Mouse (Mus musculus): ENCODE measurements around the gene Ehmt2.
A peak's percentile ranks its signal among the peaks of the same experiment; 100 is the strongest.
"Not testable (repeated sequence)": the region's sequence is repeated elsewhere in the genome, so short reads cannot be mapped to it uniquely, and the experiment has no call there.

Ehmt2 gene

GRCm38 (mm10) chr17:34891377-34891776, 6.9 kb upstream of the Ehmt2 start:
- DNase-seq (ENCODE audit: low read depth, low spot score) = no peak

DNA sequence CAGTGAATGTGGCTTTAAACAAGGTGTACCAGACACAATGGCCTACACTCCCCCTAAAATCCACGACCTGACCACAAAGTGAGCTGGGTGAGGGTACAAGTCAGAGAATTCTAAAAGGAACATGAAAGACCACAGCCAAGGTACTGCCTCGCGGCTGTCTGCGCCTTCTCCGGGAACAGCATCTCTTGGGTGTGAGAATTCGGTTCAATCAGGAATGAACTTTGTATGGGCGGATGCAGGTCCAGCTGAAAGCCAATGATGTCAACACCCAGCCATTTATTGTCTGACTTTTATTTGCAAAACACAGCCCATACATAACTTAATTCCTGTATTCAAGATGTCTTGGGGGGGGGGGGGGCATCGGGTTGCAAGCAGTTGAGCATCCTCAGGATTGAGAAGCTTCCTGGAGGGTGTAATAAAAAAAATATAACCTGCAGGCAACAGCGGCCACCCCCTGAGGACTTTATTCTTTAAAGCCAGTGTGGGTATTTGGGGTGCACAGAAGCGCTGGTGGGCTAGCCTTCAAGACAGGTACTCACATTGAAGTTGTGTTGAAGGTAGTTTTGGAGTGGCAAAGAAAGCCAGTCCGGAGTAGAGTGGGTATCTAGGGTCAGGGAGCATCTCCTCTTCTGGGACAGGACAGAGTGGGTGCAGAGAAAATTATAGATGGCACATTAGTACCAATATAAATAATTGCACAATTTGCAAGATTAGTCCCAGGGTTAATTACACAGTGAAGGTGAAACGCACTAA, 5.0 kb upstream of the Ehmt2 start:
- no peak for DNase-seq (ENCODE audit: low read depth, low spot score)

- DNase-seq (ENCODE audit: low read depth, low spot score) = peak; percentile 96
Measured at GRCm38 (mm10) chr17:34894074-34894597, 4.1 kb upstream of the Ehmt2 start.

DNA sequence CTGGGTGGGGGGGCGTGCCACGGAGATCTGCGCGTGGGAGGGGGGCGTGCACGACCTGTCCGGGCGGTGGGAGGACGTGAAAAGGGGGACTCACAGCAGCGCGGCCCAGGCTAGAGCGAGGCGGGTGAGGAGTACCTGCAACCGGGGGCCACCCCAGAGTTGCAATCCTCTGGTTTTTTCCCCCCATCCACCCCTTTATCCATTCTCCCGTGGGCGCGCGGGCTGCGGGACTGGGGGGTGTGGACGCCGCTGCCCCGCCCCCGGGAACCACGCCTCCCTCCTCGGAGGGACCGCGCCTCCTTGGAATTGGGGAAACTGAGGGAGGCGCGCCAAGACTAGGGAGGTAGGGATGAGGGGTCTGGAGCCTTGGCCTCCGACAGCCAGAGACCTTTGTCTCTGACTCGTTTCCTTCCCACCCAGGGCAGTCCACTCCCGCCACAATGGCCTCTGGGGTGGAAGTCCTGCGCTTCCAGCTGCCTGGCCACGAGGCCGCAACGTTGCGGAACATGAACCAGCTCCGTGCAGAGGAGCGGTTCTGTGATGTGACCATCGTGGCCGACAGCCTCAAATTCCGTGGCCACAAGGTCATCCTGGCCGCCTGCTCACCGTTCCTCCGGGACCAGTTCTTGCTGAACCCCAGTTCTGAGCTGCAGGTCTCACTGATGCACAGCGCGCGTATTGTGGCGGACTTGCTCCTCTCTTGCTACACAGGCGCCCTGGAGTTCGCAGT, 3.3 kb upstream of the Ehmt2 start:
- no peak for DNase-seq (ENCODE audit: low read depth, low spot score)

DNA sequence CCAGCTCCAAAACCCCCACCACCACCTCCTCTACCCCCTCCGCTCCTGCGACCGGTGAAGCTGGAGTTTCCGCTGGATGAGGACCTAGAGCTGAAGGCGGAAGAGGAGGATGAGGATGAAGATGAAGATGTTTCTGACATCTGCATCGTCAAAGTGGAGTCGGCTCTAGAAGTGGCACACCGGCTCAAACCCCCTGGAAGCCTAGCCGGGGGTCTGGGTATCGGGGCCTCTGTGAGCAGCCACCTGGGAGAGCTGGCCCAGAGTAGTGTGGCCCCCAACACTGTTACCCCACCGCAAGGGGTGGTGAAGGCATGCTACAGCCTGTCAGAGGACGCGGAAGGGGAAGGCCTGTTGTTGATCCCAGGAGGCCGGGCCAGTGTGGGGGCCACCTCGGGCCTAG, 2.5 kb upstream of the Ehmt2 start:
- DNase-seq (ENCODE audit: low read depth, low spot score) = no peak

DNA sequence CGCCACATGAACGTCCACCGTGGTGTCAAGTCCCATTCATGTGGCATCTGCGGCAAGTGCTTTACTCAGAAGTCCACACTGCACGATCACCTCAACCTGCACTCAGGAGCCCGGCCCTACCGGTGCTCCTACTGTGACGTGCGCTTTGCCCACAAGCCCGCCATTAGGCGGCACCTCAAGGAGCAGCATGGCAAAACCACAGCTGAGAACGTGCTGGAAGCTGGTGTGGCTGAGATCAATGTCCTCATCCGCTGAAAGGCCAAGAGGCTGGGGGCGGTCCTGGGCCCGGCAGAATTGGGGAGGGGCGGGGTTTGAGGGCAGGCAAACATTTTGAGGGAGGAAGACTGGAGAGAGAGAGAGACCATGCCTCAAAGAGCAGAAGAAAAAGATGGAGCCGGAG, 1.9 kb upstream of the Ehmt2 start:
- DNase-seq (ENCODE audit: low read depth, low spot score) = no peak

DNA sequence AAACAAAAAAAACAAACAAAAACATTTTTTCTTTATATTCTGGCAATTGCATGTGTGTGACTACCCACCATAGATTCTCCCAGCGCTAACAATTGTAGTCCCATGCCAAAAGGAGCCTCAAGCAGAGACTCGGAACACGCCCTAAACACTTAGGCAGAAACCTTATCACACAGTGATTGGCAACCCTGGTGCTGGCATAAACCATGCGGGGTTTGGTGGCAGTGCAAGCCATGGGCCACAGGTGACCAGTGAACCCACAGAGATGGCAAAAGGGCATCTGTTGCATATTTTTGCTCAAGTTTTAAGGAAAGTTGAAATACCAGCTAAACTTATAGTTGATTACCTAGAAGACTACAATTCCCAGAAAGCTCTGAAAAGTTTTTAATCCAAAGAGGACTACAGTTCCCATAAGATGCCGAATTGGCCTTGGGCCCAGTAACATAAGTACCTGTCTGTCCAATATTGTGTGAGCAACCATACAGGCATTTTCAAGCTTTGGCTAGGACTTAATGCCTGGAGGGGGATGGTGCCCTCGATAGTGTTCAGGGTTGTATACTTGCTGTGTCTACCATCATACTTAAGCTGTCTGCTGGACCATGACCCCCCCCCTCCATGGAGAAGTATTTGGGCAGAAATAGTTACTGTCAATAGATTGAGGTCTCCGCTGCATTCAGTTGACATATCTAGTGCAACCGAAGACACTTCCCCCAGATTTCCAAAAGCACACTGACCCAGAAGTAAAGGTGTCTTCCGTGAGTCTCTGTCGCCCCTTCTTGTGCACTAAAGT, 703 bp upstream of the Ehmt2 start:
- no peak for DNase-seq (ENCODE audit: low read depth, low spot score)

GRCm38 (mm10) chr17:34898706-34899052, 410 bp downstream of the Ehmt2 start:
- no peak for DNase-seq (ENCODE audit: low read depth, low spot score)

GRCm38 (mm10) chr17:34899053-34899889, 1.0 kb downstream of the Ehmt2 start:
- DNase-seq (ENCODE audit: low read depth, low spot score) = no peak

GRCm38 (mm10) chr17:34899890-34900243, 1.6 kb downstream of the Ehmt2 start:
- no peak for DNase-seq (ENCODE audit: low read depth, low spot score)

DNA sequence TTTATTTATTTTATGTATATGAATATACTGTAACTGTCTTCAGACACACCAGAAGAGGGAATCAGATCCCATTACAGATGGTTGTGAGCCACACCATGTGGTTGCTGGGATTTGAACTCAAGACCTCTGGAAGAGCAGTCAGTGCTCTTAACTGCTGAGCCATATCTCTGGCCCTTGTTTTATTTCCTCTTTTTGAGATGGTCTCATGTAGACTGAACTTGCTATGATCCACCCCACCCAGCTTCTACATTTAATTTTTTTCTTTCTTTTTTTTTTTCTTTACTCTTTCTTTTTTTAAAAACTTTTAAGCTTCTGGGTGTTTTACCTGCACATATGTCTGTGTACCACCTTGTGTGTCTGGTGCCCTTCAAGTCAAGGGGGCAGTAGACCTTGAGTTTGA, 2.6 kb downstream of the Ehmt2 start:
- DNase-seq (ENCODE audit: low read depth, low spot score) = not testable (repeated sequence)

DNA sequence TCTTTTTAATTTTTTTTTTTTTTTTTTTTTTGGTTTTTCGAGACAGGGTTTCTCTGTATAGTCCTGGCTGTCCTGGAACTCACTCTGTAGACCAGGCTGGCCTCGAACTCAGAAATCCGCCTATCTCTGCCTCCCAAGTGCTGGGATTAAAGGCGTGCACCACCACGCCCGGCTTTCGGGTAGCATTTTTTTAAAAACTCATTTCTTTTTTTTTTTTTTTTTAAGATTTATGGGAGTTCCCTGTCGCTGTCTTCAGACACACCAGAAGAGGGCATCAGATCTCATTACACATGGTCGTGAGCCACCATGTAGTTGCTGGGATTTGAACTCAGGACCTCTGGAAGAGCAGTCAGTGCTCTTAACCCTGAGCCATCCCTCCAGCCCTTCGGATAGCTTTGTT, 3.7 kb downstream of the Ehmt2 start:
- not testable (repeated sequence) for DNase-seq (ENCODE audit: low read depth, low spot score)

- no peak for DNase-seq (ENCODE audit: low read depth, low spot score)
Measured at GRCm38 (mm10) chr17:34902895-34903294, 4.6 kb downstream of the Ehmt2 start.

DNA sequence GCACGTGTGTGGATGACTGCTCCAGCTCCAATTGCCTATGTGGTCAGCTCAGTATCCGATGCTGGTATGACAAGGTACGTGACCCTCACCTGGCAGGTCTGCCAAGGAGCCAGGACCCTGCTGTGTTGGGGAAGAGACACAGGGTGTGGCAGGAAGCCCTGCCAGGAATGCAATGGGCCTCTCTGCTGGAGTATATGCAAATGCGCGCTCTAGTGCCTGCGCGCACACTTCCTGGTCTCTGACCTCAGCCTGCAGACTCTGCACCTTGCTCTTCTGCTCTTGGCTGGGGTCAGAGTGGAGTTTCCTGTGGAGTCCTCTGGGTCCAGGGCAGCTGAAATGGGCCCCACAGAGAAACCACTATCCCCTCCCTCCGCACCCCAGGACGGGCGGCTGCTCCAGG, 12.7 kb downstream of the Ehmt2 start:
- DNase-seq (ENCODE audit: low read depth, low spot score) = no peak

DNA sequence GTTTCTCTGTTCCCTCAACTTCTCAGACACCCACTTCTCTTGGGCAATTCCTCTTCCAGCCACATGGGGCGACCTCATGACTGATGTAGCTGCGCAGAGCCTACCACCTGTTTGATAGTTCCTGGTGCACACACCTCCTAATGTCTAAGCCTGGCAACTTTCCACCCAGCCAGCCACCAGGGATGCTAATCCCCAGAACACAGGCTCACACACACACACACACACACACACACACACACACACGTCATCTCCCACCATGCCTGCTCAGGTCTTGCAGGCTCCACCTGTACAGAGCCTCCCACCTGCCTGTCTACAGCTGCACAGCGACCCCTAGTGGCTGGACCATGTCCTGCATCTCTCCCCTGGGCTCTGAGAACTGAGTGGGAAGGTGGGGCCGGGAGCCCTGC, 13.7 kb downstream of the Ehmt2 start:
- no peak for DNase-seq (ENCODE audit: low read depth, low spot score)

DNA sequence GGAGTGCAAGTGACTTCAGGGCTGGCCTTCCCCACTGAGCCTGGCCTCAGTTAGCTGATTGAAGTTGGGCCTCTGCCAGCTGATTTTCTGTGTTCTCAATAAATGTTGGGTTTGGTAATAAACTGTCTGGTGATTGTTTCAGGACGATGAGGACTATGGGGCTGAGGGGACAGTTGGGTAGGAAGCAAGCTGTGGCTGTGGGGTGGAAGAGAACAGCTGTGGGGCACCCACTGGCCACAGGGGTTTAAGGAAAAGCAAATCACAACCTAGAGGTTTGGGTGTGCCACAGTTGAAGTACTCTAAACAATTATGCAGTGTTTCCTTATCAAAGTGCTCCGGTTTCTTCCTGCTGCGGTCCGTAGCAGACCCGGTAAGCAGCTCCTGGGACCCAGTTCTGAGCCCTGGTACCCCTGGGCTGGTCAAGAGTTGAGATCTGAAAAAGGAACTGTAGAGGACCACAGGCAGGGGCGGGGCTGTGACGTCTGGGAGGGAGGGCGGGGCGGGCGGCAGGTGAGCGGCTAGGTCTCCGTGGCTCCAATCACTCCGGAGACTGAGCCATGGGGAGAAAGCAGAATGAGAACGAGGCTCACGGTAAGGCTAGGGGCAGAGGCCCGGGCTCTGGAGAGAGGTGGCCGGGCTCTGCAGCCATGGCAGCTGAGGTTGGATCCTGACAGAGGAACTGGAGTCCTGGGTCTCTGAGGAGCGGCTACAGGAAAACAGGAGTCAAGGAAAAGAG, 15.8 kb downstream of the Ehmt2 start, which contains the start of gene Slc44a4:
Gene Slc44a4, plus strand, starts transcription at position 537 of the 736 bp plus-strand sequence.
- no peak for DNase-seq (ENCODE audit: low read depth, low spot score)

DNA sequence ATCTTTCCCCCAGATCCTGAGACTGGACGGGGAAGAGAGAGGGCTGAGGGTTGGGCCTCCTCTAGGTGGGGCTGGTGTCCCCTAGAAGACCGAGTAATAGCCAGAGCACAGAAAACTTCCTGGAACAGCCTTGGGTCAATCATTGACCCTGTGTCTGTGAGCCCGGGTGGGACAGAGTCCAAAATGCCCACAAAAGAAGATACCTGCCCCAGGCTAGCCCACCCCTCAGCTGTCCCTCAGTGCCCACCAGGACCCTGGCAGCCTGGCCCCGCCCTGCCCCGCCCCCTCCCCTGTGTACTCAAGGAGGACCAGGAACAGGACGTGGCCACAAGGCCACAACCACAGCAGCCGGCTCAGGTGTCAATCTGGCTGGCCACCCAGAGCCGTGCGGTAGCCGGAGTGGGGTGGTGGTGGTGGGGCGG, 17.2 kb downstream of the Ehmt2 start:
- DNase-seq (ENCODE audit: low read depth, low spot score) = no peak

GRCm38 (mm10) chr17:34916316-34916715, 18.0 kb downstream of the Ehmt2 start:
- DNase-seq (ENCODE audit: low read depth, low spot score) = no peak

GRCm38 (mm10) chr17:34917188-34917587, 18.9 kb downstream of the Ehmt2 start:
- DNase-seq (ENCODE audit: low read depth, low spot score) = no peak

DNA sequence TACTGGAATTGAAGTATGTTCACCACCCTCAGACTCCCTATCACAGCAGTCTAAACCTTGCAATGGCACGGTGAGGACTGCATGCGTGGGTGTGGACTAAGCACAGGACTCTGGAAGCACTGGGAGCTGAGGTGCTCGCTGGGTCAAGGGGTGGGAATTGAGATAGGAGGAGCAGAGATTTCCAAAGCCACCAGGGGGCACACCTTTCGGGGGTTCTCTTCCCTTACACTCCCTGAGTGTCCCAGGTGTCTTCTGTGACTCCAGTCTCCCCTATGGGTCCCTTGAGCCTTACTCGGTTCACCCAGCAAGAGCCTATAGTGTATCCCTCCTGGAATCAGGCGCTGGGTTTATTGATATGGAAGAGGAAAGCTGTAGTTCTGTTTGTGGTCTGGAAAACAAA, 24.7 kb downstream of the Ehmt2 start:
- no peak for DNase-seq (ENCODE audit: low read depth, low spot score)

DNA sequence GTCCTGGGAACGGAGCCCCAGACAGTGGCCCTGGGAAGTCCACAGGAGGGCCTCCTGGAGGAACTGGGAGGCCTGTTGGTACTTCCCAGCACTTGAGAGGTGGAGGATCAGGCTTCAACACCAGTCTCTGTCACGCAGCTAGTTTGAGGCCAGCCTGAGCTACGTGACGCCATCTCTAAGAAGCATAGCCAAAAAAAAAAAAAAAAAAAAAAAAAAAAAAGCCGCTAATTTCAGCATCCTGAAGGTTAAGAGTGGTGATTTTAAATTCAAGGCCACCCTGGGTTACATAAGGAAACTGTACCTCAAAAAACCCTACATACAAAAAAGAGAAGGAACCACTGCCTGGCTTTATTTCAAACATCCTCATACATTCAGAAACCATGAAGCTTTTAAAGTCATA, 26.0 kb downstream of the Ehmt2 start:
- DNase-seq (ENCODE audit: low read depth, low spot score) = no peak
